Comparison of ENCODE assay signal across 21 mouse cellular contexts in genomic region chr14:73401408-73401807, GRCm38 (mm10). TPM values are rescaled to one million over a fixed set of nuclear protein-coding genes. Genes with fewer than 3 reads are reported as not detected.
A peak's percentile ranks its signal among the peaks of the same experiment; 100 is the strongest.
DNase-seq lines count a peak whose midpoint lies in the region; ATAC-seq and TF ChIP-seq lines count a peak whose summit lies in the region.
"Had no signal": no experiment of that assay in that cellular context is flagged by ENCODE, and none has a peak within 500 bp of the region (broad histone marks: within the 10 kb centered on the region; RNA-seq: fewer than 3 reads in every experiment).

No protein-coding gene starts in this region.

- 69% methylated on average over 3 of the region's 3 CpGs for WGBS in liver, adult 2 months
- WGBS in liver, embryonic 16.5 days (ENCODE audit: insufficient replicate concordance), result 6% methylated on average over 3 of the region's 3 CpGs
- 74% methylated on average over 3 of the region's 3 CpGs for WGBS in small intestine, adult 2 months

- H3K27me3 ChIP-seq in liver, adult 2 months (ENCODE audit: control insufficient read depth, insufficient read depth, low read length), result no peaks in the 10 kb centered on the region
- no peaks in the 10 kb centered on the region for H3K27me3 ChIP-seq in liver, embryonic 16.5 days (ENCODE audit: control insufficient read depth, insufficient read depth, low read depth, low read length)
- H3K27me3 ChIP-seq in small intestine, adult 2 months (ENCODE audit: control insufficient read depth, insufficient read depth, low read length), result no peaks in the 10 kb centered on the region
- H3K27me3 ChIP-seq: limb, embryonic 12.5 days had no signal

- intact Hi-C loops in heart, postnatal 25 days (cut with DNase I), result no loop called here

- TF ChIP-seq CTCF in liver, adult 2 months (IDR thresholded peaks at IDR 0.05; ENCODE audit: low read depth, low read length), result no peak
- no peak for TF ChIP-seq CTCF in small intestine, adult 2 months (IDR thresholded peaks at IDR 0.05; ENCODE audit: extremely low read depth, insufficient read length, insufficient replicate concordance, low read depth, low read length)

- no peak for TF ChIP-seq POLR2A in liver, adult 2 months (IDR thresholded peaks at IDR 0.05; ENCODE audit: extremely low read depth, insufficient read depth, low read length)
- no peak for TF ChIP-seq POLR2A in small intestine, adult 2 months (IDR thresholded peaks at IDR 0.05; ENCODE audit: low read depth, low read length)

- H3K79me2 ChIP-seq in liver, adult 2 months (ENCODE audit: control insufficient read depth, insufficient read depth, low read length), result no peaks in the 10 kb centered on the region

- no peak overlapping the region for H3K4me3 ChIP-seq in liver, adult 2 months (ENCODE audit: insufficient read depth, low read depth, low read length)
- H3K4me3 ChIP-seq in liver, embryonic 16.5 days (ENCODE audit: low read depth, low read length), result no peak overlapping the region
- no peak overlapping the region for H3K4me3 ChIP-seq in small intestine, adult 2 months (ENCODE audit: low read depth, low read length)
- H3K4me3 ChIP-seq: forebrain, embryonic 10.5 days; heart, embryonic 10.5 days; layer of hippocampus, adult 2 months; limb, embryonic 12.5 days had no signal

- no peak overlapping the region for H3K9ac ChIP-seq in liver, adult 2 months (ENCODE audit: low read depth, low read length)
- H3K9ac ChIP-seq in liver, embryonic 16.5 days (ENCODE audit: low read depth, low read length), result no peak overlapping the region
- H3K9ac ChIP-seq: limb, embryonic 12.5 days; lung, embryonic 14.5 days had no signal

- H3K36me3 ChIP-seq in liver, adult 2 months (ENCODE audit: control insufficient read depth, insufficient read depth, low read length), result no peaks in the 10 kb centered on the region
- H3K36me3 ChIP-seq in liver, embryonic 16.5 days (ENCODE audit: control insufficient read depth, insufficient read depth), result no peaks in the 10 kb centered on the region
- H3K36me3 ChIP-seq in small intestine, adult 2 months (ENCODE audit: control insufficient read depth, insufficient read depth, low read length), result no peaks in the 10 kb centered on the region
- H3K36me3 ChIP-seq: forebrain, embryonic 10.5 days; heart, embryonic 10.5 days; limb, embryonic 12.5 days had no signal

- no peaks in the 10 kb centered on the region for H3K9me3 ChIP-seq in liver, embryonic 16.5 days (replicated peaks; ENCODE audit: control insufficient read depth, low read length)
- H3K9me3 ChIP-seq: forebrain, embryonic 10.5 days; heart, embryonic 10.5 days; limb, embryonic 12.5 days had no signal

- no peak for ATAC-seq in liver, embryonic 16.5 days (ENCODE audit: low read depth)
- ATAC-seq: hindbrain, postnatal 0 days; intestine, postnatal 0 days had no signal

- H3K4me1 ChIP-seq in liver, adult 2 months (ENCODE audit: control insufficient read depth, insufficient read depth, low read length), result peaks cover 12% of the 10 kb centered on the region; the same call in 1 of the 2 replicates
- peaks cover 28% of the 10 kb centered on the region for H3K4me1 ChIP-seq in liver, embryonic 16.5 days (ENCODE audit: control insufficient read depth, low read depth, low read length)
- H3K4me1 ChIP-seq in small intestine, adult 2 months (ENCODE audit: control insufficient read depth, insufficient read depth, insufficient read length, low read length), result peaks cover 9% of the 10 kb centered on the region; the same call in 1 of the 2 replicates

- H3K4me2 ChIP-seq in liver, embryonic 16.5 days (ENCODE audit: low read depth, low read length), result no peak overlapping the region
- H3K4me2 ChIP-seq: limb, embryonic 12.5 days; lung, embryonic 14.5 days; midbrain, embryonic 11.5 days had no signal

- H3K27ac ChIP-seq in liver, adult 2 months (replicated peaks; ENCODE audit: insufficient read depth, low read depth, low read length), result peak overlapping the region; percentile 54
- peak overlapping the region; percentile 18; the same call in 1 of the 2 replicates for H3K27ac ChIP-seq in liver, embryonic 16.5 days (ENCODE audit: low read length)
- H3K27ac ChIP-seq in small intestine, adult 2 months (ENCODE audit: insufficient read depth, low read depth, low read length), result 0 out of 2 replicates have a peak overlapping the region, but pooled peaks have one; percentile 5
- H3K27ac ChIP-seq: forebrain, embryonic 10.5 days; heart, embryonic 10.5 days; hindbrain, postnatal 0 days; layer of hippocampus, adult 2 months; limb, embryonic 12.5 days had no signal

- peak; percentile 86 for DNase-seq in heart, adult 11 months
- no peak for DNase-seq in heart, postnatal 25 days (ENCODE audit: low spot score)
- DNase-seq in liver, adult 2 months (ENCODE audit: extremely low read depth, low read depth, low spot score), result no peak
- no peak for DNase-seq in liver
- no peak for DNase-seq in urinary bladder, postnatal 10 days (ENCODE audit: low spot score)
- no peak for DNase-seq in urinary bladder, postnatal 36 days (ENCODE audit: low spot score in 2 of 2)
- DNase-seq: adrenal gland, postnatal 25 days; cerebellum, adult 9-11 months; gastrocnemius, postnatal 25 days; kidney, postnatal 25 days; lung, embryonic 14.5 days; lung, postnatal 36 days had no signal

RNA-seq across cellular contexts. Expression of gene Itm2b, which starts 16.3 kb away (rescaled TPM):
- total RNA-seq in heart, postnatal 25 days (2021), result 100 to 1,000 TPM; 627 to 640 TPM
- 967 and 981 TPM in 2 replicates for total RNA-seq in liver, adult 2 months (2014; rRNA removed)
- 1,187 and 1,239 TPM in 2 replicates for polyA plus RNA-seq in liver, adult 2 months (2012; rRNA removed)
- polyA plus RNA-seq in liver, embryonic 16.5 days (2015; fragmentation: Nextera tagmentation; extraction: Ambion mirVana), result 588 and 605 TPM in 2 replicates
- 515 and 990 TPM in 2 replicates for polyA plus RNA-seq in small intestine, adult 2 months (2012; rRNA removed)
